Mouse (Mus musculus): ENCODE measurements around the gene Ercc1.

Ercc1 gene

GRCm38 (mm10) chr7:19365376-19365775 lies 20.8 kb downstream of the Ercc1 start:
- DNase-seq (ENCODE audit: low read depth, low spot score): no peak

- no peak for DNase-seq (ENCODE audit: low read depth, low spot score)
These were observed 23.8 kb downstream of the Ercc1 start for GRCm38 (mm10) chr7:19368380-19368779.

- DNase-seq (ENCODE audit: low read depth, low spot score): peak; percentile 57
These were observed 25.3 kb downstream of the Ercc1 start for GRCm38 (mm10) chr7:19369823-19370425.

GRCm38 (mm10) chr7:19373367-19373766 lies 28.8 kb downstream of the Ercc1 start:
- DNase-seq (ENCODE audit: low read depth, low spot score): no peak

GRCm38 (mm10) chr7:19375368-19375767 lies 30.8 kb downstream of the Ercc1 start:
- DNase-seq (ENCODE audit: low read depth, low spot score): no peak

- DNase-seq (ENCODE audit: low read depth, low spot score): no peak
These were observed 31.4 kb downstream of the Ercc1 start for GRCm38 (mm10) chr7:19376019-19376418.

GRCm38 (mm10) chr7:19378049-19378448 lies 33.5 kb downstream of the Ercc1 start:
- no peak for DNase-seq (ENCODE audit: low read depth, low spot score)

- DNase-seq (ENCODE audit: low read depth, low spot score): peak; percentile 99
These were observed 37.0 kb downstream of the Ercc1 start, which contains the start of gene Ercc2 for GRCm38 (mm10) chr7:19381377-19382165. TSS of gene Ercc2 (plus strand) at chr7:19382010.

GRCm38 (mm10) chr7:19382166-19382541 lies 37.6 kb downstream of the Ercc1 start:
- no peak for DNase-seq (ENCODE audit: low read depth, low spot score)

- no peak for DNase-seq (ENCODE audit: low read depth, low spot score)
These were observed 39.1 kb downstream of the Ercc1 start for GRCm38 (mm10) chr7:19383708-19384107.

- no peak for DNase-seq (ENCODE audit: low read depth, low spot score)
These were observed 44.3 kb downstream of the Ercc1 start for GRCm38 (mm10) chr7:19388699-19389413.

- DNase-seq (ENCODE audit: low read depth, low spot score): no peak
These were observed 49.9 kb downstream of the Ercc1 start for GRCm38 (mm10) chr7:19394484-19394883.

GRCm38 (mm10) chr7:19399496-19400280 lies 55.1 kb downstream of the Ercc1 start:
- peak; percentile 42 for DNase-seq (ENCODE audit: low read depth, low spot score)

GRCm38 (mm10) chr7:19400946-19401345 lies 56.4 kb downstream of the Ercc1 start:
- no peak for DNase-seq (ENCODE audit: low read depth, low spot score)

- DNase-seq (ENCODE audit: low read depth, low spot score): no peak
These were observed 58.0 kb downstream of the Ercc1 start for GRCm38 (mm10) chr7:19402535-19403112.

GRCm38 (mm10) chr7:19403731-19404296 lies 59.2 kb downstream of the Ercc1 start, which contains the start of gene Klc3:
TSS of gene Klc3 (minus strand) at chr7:19404104.
- DNase-seq (ENCODE audit: low read depth, low spot score): peak; percentile 36

- no peak for DNase-seq (ENCODE audit: low read depth, low spot score)
These were observed 59.9 kb downstream of the Ercc1 start, which contains the start of gene Ckm for GRCm38 (mm10) chr7:19404476-19404875. TSS of gene Ckm (plus strand) at chr7:19404776.

- DNase-seq (ENCODE audit: low read depth, low spot score): peak; percentile 85
These were observed 60.8 kb downstream of the Ercc1 start for GRCm38 (mm10) chr7:19405417-19405816.
